Mouse (Mus musculus) mature B cell (primary cell): ENCODE results near the gene Dnajc10.

Experiments
- in situ Hi-C: fragments of 300-500 bp; cut with MboI; formaldehyde crosslinking; loops from 2 replicates; pipeline ENCODE4 v1.14.3; 2019

Dnajc10 gene

GRCm38 (mm10) chr2:80328961-80329653 lies 13.8 kb downstream of the Dnajc10 start:
- in situ Hi-C loops: no loop called here

- in situ Hi-C loops: no loop called here
Measured at GRCm38 (mm10) chr2:80340537-80340936, 25.3 kb downstream of the Dnajc10 start.

- in situ Hi-C loops: no loop called here
Measured at GRCm38 (mm10) chr2:80354531-80354930, 39.3 kb downstream of the Dnajc10 start.

- in situ Hi-C loops: no loop called here
Measured at GRCm38 (mm10) chr2:80356656-80357231, 41.5 kb downstream of the Dnajc10 start.

- in situ Hi-C loops: no loop called here
Measured at GRCm38 (mm10) chr2:80371458-80371857, 56.2 kb downstream of the Dnajc10 start.

- in situ Hi-C loops: no loop called here
Measured at GRCm38 (mm10) chr2:80374892-80375291, 59.6 kb downstream of the Dnajc10 start.

GRCm38 (mm10) chr2:80379848-80380247 lies 64.6 kb downstream of the Dnajc10 start:
- in situ Hi-C loops: no loop called here

- in situ Hi-C loops: no loop called here
Measured at GRCm38 (mm10) chr2:80384447-80384846, 69.2 kb downstream of the Dnajc10 start.

- in situ Hi-C loops: no loop called here
Measured at GRCm38 (mm10) chr2:80386255-80386654, 71.0 kb downstream of the Dnajc10 start.

- in situ Hi-C loops: no loop called here
Measured at GRCm38 (mm10) chr2:80387668-80388067, 72.4 kb downstream of the Dnajc10 start.

- in situ Hi-C loops: no loop called here
Measured at GRCm38 (mm10) chr2:80388341-80388740, 73.1 kb downstream of the Dnajc10 start.

- in situ Hi-C loops: no loop called here
Measured at GRCm38 (mm10) chr2:80396057-80396456, 80.8 kb downstream of the Dnajc10 start.

GRCm38 (mm10) chr2:80396864-80397263 lies 81.6 kb downstream of the Dnajc10 start:
- in situ Hi-C loops: no loop called here

GRCm38 (mm10) chr2:80398595-80399099 lies 83.4 kb downstream of the Dnajc10 start:
- in situ Hi-C loops: no loop called here
